Mouse (Mus musculus) thymus, adult 2 months (tissue): ENCODE data around the gene Aym1. TPM values are rescaled to one million over a fixed set of nuclear protein-coding genes. Genes with fewer than 3 reads are reported as not detected.

Experiments
- DNase-seq: peaks from one replicate; pipeline ENCODE4 v3.0.0; 2021
- H3K27ac ChIP-seq: fragments of 200-500 bp; 2 replicates; pipeline ENCODE4 v1.5.1; 2012; ENCODE audit warnings: low read length, control low read depth; ENCODE audit not compliant: control insufficient read depth, insufficient read depth
- H3K27me3 ChIP-seq: fragments of 200-500 bp; 2 replicates; pipeline ENCODE4 v1.6.1; 2012; ENCODE audit warnings: mild to moderate bottlenecking, low read length, moderate library complexity, mixed read lengths; ENCODE audit not compliant: control insufficient read depth, insufficient read depth
- H3K36me3 ChIP-seq: fragments of 200-500 bp; 2 replicates; pipeline ENCODE4 v1.6.1; 2012; ENCODE audit warnings: mild to moderate bottlenecking, low read length, moderate library complexity; ENCODE audit not compliant: control insufficient read depth, insufficient read depth
- H3K4me1 ChIP-seq: fragments of 200-500 bp; replicated peaks from 2 replicates; pipeline ENCODE4 v1.6.1; 2012; ENCODE audit warnings: low read length; ENCODE audit not compliant: control insufficient read depth, insufficient read depth
- H3K4me3 ChIP-seq: fragments of 200-500 bp; 2 replicates; pipeline ENCODE4 v1.5.1; 2012; ENCODE audit warnings: mild to moderate bottlenecking, low read length, control low read depth, moderate library complexity; ENCODE audit not compliant: control insufficient read depth, insufficient read depth
- CTCF ChIP-seq: fragments of 200-500 bp; IDR thresholded peaks from 2 replicates; pipeline ENCODE4 v1.5.1; 2012; ENCODE audit warnings: mild to moderate bottlenecking, control low read depth, low read length, moderate library complexity, borderline replicate concordance; ENCODE audit not compliant: control insufficient read depth, poor library complexity, insufficient read depth; ENCODE audit errors: extremely low read depth
- POLR2A ChIP-seq: fragments of 200-500 bp; IDR thresholded peaks from 2 replicates; pipeline ENCODE4 v1.6.1; 2012; ENCODE audit warnings: mild to moderate bottlenecking, low read length, control low read depth, moderate library complexity; ENCODE audit not compliant: control insufficient read depth, poor library complexity, insufficient read depth; ENCODE audit errors: extremely low read depth
- WGBS: fragments of 180-500 bp; shearing (Covaris S2); methylation state at CpG from one replicate; pipeline ENCODE4 v1.1.7; 2018; 5-methylcytosine and 5-hydroxymethylcytosine counted together
- polyA plus RNA-seq: library from polyadenylated mRNA; depleted of rRNA; stranded (reverse); fragments of >200 nt; gene quantifications from 2 replicates; pipeline ENCODE4 v1.2.3, GENCODE M21; 2012; rRNA removed

The Aym1 gene
- not detected in 2 replicates for polyA plus RNA-seq

- 78% methylated on average over 3 of the region's 6 CpGs for WGBS
Measured at GRCm38 (mm10) chr5:113357186-113357585, at the start of gene Aym1. Gene Aym1, plus strand, starts transcription at chr5:113357294.

GRCm38 (mm10) chr5:113309491-113310376, 47.4 kb upstream of the Aym1 start:
- no peak for DNase-seq
- TF ChIP-seq CTCF, result no peak
- no peak for TF ChIP-seq POLR2A
- no peak overlapping the region for H3K4me3 ChIP-seq
- no peaks in the 10 kb centered on the region for H3K36me3 ChIP-seq
- H3K27ac ChIP-seq, result no peak overlapping the region
- H3K27me3 ChIP-seq, result no peaks in the 10 kb centered on the region; the same call in 1 of the 2 replicates
- WGBS, result 40% methylated on average over 22 of the region's 22 CpGs
- 0 out of 2 replicates have a peak, but pooled peaks cover 2% of the 10 kb centered on the region for H3K4me1 ChIP-seq

More at GRCm38 (mm10) chr5:113357186-113357585, at the start of gene Aym1:
- Histone ChIP-seq H3K27me3 (no peaks in the 10 kb centered on the region), H3K36me3 (no peaks in the 10 kb centered on the region), H3K4me3 (no peak within 1 kb of the TSS), H3K27ac (no peak within 1 kb of the TSS), H3K4me1 (no peaks in the 10 kb centered on the region)
- DNase-seq, result no peak
- TF ChIP-seq CTCF, result no peak
- no peak for TF ChIP-seq POLR2A

- no peaks in the 10 kb centered on the region for H3K36me3 ChIP-seq
- DNase-seq, result peak; percentile 45
- H3K4me3 ChIP-seq, result no peak within 1 kb of the TSS
- WGBS, result 3% methylated on average over 53 of the region's 53 CpGs
- TF ChIP-seq CTCF (no peak), POLR2A (no peak)
- no peak within 1 kb of the TSS for H3K27ac ChIP-seq
- no peaks in the 10 kb centered on the region; the same call in 1 of the 2 replicates for H3K27me3 ChIP-seq
- 0 out of 2 replicates have a peak, but pooled peaks cover 2% of the 10 kb centered on the region for H3K4me1 ChIP-seq
Measured at GRCm38 (mm10) chr5:113310377-113311003, 46.6 kb upstream of the Aym1 start, which contains the start of gene Sgsm1. Gene Sgsm1, minus strand, starts transcription at chr5:113310786.

GRCm38 (mm10) chr5:113313998-113314397, 43.1 kb upstream of the Aym1 start:
- Histone ChIP-seq H3K4me3 (no peak overlapping the region), H3K36me3 (no peaks in the 10 kb centered on the region), H3K4me1 (0 out of 2 replicates have a peak, but pooled peaks cover 2% of the 10 kb centered on the region), H3K27me3 (no peaks in the 10 kb centered on the region; the same call in 1 of the 2 replicates), H3K27ac (no peak overlapping the region)
- 5% methylated on average over 24 of the region's 24 CpGs for WGBS
- peak; percentile 24 for DNase-seq
- TF ChIP-seq CTCF, result peak; percentile 70; the same call in 1 of the 2 replicates
- no peak for TF ChIP-seq POLR2A

- H3K36me3 ChIP-seq, result no peaks in the 10 kb centered on the region
- H3K4me1 ChIP-seq, result no peaks in the 10 kb centered on the region
- no peak overlapping the region for H3K4me3 ChIP-seq
- no peak overlapping the region for H3K27ac ChIP-seq
- no peak for DNase-seq
- TF ChIP-seq CTCF, result peak; percentile 1; the same call in 1 of the 2 replicates
- no peak for TF ChIP-seq POLR2A
- H3K27me3 ChIP-seq, result no peaks in the 10 kb centered on the region
- WGBS, result 8% methylated on average over 38 of the region's 38 CpGs
Measured at GRCm38 (mm10) chr5:113323784-113324638, 33.1 kb upstream of the Aym1 start.

GRCm38 (mm10) chr5:113329463-113329862, 27.6 kb upstream of the Aym1 start:
- no peaks in the 10 kb centered on the region for H3K36me3 ChIP-seq
- no peak for DNase-seq
- WGBS, result 95% methylated on average over 8 of the region's 8 CpGs
- H3K4me1 ChIP-seq, result no peaks in the 10 kb centered on the region
- no peak overlapping the region for H3K27ac ChIP-seq
- TF ChIP-seq POLR2A (no peak), CTCF (no peak)
- H3K4me3 ChIP-seq, result no peak overlapping the region
- H3K27me3 ChIP-seq, result no peaks in the 10 kb centered on the region; the same call in 1 of the 2 replicates
